Mouse (Mus musculus) layer of hippocampus, postnatal 14 days (tissue): ENCODE measurements around the gene E130308A19Rik. TPM values are rescaled to one million over a fixed set of nuclear protein-coding genes. Genes with fewer than 3 reads are reported as not detected.
"Not testable (repeated sequence)": the region's sequence is repeated elsewhere in the genome, so short reads cannot be mapped to it uniquely, and the experiment has no call there.

Experiments used
- DNase-seq, 2 experiments: peaks; one replicate each; pipeline ENCODE4 v3.0.0; 2021 to 2022; ENCODE audit warnings: low spot score in 2 of 2, mixed read lengths in 1 of 2
- total RNA-seq, 2 experiments: library from RNA; stranded (reverse); gene quantifications; 2 replicates each; pipeline ENCODE4 v1.2.3; 2021

Gene E130308A19Rik
- total RNA-seq, 2 experiments from 2014 or later = 14.7 to 16.6 TPM

- no peak for DNase-seq
Observed at GRCm38 (mm10) chr4:59780568-59780967, 154.6 kb downstream of the E130308A19Rik start.

GRCm38 (mm10) chr4:59782853-59783684, 157.1 kb downstream of the E130308A19Rik start:
- peak in 1 of 2 experiments; percentile 37 for DNase-seq

GRCm38 (mm10) chr4:59783685-59784279, 157.8 kb downstream of the E130308A19Rik start:
- peak; percentile 93 to 99 for DNase-seq

GRCm38 (mm10) chr4:59785412-59785811, 159.4 kb downstream of the E130308A19Rik start:
- DNase-seq = no peak

DNA sequence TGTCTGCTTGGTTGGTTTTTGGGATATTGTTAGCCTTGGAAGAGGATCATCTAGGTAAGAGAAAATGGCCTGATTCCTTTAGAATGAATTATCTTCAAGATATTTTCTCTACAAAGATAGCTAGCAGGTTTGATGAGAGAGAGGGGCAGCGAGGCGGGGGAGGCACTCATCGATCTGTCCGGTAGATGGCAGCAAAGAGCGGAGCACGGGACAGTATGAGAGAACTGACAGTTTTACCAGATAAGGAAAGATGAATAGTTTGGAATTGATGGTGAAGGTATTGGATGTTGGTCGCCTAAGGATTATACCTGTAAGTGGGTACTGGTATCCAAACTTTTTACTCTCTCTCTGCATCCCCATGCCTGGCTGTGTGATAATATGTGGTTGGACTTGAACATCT, 160.7 kb downstream of the E130308A19Rik start:
- DNase-seq = peak; percentile 75 to 82

GRCm38 (mm10) chr4:59787126-59787525, 161.1 kb downstream of the E130308A19Rik start:
- no peak for DNase-seq

DNA sequence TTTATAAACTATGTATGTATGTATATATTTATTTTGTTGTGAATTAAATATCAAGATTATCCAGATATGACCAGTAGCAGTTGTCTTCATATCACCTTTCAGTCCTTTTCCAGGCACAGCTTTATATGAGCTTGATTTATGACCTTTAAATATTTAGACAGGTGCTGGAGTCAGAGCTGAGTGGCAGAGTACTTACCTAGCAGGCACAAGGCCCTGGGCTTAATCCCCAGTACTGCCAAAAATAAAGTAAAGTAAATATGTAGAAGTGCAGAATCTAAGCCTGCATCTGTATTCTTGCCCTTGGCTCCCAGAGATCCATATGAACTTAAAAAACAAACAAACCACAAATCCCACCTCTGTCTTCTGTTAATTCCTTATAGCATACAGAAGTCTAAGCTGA, 163.0 kb downstream of the E130308A19Rik start:
- DNase-seq = no peak

- not testable (repeated sequence) for DNase-seq
Observed at GRCm38 (mm10) chr4:59793626-59794025, 167.6 kb downstream of the E130308A19Rik start.

DNA sequence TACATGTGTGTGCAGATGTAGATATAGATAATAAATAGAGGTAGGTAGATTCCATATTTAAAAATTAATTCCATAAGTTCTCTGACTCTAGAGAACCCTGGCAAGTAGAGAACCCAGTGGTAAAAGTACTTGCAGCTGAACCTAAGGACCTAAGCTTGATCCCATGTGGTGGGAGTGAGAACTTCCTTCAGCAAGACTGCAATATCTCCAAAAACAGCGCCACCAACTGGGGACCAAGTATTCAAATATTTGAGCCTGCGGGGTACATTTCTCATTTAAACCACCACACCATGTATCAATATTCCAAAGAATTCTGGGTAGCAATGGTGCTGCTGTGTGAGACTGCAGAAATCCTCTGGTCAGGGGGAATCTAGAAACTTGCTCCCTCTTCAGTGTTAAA, 168.1 kb downstream of the E130308A19Rik start:
- DNase-seq = no peak

DNA sequence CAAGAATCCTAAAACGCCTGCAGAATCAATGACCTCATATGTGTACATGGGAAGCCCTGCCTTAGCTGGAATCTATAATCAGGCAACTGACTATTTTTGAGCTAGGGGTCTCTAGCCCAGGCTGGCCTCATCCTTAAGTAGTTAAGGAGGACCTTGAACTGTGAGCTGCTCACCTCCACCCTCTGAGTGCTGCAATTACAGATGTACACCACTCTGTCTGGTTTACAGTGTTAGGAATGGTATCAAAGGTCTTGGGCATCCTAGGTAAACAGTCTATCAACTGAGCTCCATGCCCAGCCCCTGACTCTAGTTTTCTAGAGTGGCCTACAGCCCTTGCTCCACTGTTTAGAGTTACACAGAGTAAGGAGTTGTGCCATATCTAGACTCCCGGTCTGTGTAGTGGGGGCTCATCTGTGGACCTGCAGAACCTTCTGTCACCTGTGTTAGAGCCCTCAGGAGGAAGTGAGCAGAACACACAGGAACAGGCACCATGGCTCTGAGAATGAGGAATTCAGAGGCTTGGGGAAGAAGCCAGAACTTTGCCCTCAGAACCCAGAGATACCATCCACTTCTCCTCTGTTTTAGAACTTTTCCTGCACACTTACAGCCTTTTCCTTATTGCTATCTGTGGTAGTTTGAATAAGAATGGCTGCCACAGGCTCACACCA, 169.9 kb downstream of the E130308A19Rik start:
- no peak for DNase-seq

DNA sequence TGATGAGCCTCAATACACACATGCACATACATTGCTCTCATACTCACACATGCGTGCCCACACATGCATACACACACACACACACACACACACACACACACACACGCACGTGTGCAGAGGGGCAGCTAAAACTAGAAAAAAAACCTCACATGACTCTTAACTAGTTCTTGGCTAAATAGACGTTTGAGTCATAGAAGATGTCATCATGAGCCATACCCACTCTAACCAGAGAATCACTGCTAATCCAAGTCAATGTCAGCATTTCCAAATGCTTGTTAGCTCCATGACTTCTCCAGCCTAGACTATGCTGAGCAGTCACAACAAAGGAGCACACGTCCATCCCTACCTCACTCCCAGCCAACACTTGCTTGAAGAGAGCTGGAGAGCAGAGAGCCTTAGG, 174.2 kb downstream of the E130308A19Rik start:
- no peak for DNase-seq

- no peak for DNase-seq
Observed at GRCm38 (mm10) chr4:59801489-59801888, 175.5 kb downstream of the E130308A19Rik start, which contains the start of gene Inip. Inip (minus strand) TSS chr4:59801589.

- DNase-seq = no peak
Observed at GRCm38 (mm10) chr4:59802107-59802506, 176.1 kb downstream of the E130308A19Rik start.

DNA sequence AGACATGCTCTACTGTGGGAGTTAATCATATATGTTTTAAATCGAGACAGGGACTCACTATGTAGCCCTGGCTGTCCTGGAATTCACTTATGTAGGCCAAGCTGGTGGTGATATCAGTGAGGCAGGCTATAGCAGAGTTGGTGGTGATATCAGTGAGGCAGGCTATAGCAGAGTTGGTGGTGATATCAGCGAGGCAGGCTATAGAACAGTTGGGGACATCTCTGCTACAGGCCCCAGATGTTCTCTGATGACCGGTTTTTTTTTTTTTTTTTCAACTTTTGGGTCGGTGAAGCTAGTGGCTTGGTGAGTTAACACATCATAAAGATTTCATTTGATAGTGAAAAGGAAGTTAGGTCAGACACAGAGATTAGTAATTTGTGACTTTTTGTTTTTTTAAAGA, 176.8 kb downstream of the E130308A19Rik start:
- DNase-seq = no peak

DNA sequence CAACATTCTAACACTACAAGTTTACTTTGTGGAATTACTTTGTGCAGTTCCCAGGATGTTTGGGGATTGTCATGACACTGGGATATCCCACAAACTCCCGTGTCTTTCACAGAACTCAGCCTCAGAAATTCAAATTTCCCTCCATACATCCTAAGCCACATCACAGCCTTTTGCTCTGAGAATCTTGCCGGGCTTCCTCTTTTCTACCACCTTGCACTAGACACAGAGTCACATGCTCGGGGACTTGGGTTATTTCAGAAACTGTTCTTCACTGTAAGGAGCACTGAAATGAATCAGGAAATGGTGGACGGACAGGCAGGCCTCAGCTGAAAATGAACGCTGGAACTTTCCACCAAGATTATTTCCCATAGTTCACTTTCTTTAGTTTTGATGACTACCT, 177.3 kb downstream of the E130308A19Rik start:
- DNase-seq = no peak

- DNase-seq = no peak
Observed at GRCm38 (mm10) chr4:59804754-59805153, 178.7 kb downstream of the E130308A19Rik start.

DNA sequence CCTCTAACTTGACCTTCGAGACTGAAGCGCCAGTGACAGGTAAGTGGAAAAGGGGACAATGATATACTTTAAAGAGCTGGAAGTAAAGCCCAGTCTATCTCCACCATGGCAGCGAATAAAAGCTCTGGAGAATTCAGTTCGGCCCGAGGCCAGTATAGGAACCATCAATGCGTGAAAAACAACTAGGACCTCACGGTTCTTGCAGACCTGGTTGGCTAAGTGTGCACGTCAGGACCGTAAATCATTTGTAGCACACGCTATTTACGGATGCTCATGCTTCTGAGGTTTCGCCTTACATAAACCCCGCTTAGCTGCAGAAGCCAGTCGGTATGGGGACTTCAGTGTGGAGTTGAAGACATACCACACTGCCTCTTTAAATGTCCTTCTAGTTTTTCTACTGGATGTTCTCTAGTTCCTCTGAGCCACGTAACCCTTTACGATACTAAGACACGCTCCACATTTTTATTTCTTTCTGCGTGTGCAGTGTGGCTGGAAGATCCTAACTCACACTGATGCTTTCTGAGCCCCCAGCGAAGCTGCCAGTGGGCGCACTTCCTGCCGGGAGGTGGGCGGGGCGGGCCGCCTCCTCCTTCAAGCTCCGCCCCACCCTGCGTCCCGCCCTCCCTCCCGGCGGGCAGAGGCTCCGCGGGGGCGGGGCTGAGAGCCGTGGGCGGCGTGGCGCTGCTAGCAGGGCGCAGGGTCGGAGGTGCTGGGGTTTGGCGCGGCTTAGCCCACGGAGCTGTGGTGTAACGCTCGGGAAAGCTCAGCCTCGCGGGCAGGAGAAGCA, 179.4 kb downstream of the E130308A19Rik start, which contains the start of gene Snx30:
Gene Snx30, plus strand, starts transcription at position 660 of the 787 bp plus-strand sequence.
- DNase-seq = peak; percentile 89 to 90

DNA sequence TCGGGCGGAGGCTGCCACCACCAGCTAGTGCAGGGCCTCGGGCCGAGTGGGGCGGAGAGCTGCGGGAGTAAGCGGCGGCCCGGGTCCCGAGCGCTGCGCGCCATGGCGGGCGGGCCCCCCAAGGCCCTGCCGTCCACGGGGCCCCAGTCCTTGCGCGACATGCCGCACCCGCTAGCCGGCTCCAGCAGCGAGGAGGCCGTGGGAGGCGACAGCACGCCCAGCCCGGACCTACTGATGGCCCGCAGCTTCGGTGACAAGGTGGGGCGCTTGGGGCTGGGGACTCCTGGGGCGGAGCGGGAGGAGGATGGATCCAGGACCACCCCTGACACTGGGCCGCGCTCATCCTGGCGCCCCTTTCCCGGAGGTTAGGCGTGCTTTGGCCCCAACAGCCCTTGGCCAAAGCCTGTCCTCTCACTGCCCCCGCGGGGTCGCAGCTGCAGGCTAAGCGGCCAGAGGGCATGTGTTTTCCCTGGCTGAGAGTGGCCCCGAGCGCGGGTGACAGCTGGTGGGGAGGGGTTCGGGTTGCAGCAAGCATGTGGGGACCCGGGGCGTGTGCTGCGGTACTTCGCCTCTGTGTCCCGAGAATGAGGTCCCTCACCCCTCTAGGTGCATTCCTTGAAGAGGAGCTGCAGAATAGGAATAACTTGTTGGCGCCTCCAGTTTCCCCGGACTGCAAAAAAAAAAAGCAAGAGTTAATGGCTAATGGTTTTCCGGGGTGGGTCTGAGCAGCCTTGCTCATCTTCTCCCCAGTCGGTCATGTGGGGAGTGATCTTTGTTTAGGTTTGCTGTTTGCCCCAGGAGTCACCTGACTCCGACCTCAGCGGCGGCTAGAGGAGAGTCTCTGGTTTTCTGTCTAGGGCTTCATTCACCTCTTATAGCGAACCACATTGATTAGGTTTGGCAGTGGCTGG, 180.2 kb downstream of the E130308A19Rik start:
- DNase-seq = no peak

DNA sequence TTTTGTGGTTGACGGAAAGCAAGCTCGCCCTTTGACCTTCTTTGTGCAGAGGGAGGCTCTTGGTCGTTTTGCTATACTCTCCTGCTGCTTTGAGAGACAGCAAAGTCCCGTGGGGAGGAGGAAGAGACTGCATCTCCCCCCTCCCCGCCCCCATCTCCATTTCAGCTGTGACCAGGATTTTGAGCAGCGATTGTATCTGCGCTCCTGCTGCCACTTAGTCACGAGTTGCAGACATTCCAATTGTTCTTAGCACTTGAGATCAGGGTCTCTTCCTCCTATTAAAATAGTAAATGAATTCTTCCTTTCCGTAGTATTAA, 180.8 kb downstream of the E130308A19Rik start:
- no peak for DNase-seq

DNA sequence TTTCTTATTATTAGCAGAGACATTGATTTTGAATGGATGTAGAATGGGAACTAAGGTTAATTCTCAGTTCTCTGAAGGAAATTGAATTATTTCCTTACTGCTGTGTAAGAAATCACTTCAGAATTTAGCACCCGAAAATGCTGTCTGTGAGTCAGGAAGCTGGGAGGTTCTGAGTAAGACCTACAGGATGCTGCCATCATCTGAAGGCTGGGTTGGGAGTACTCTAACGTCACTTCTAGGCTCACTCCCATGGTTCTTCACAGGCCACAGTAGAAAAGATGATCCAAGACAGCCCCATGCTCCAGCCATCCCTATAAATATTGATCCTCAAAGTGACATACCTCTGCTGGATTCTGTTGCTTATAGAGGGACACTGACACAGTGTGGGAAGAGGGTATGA, 181.5 kb downstream of the E130308A19Rik start:
- no peak for DNase-seq
